Mouse (Mus musculus) retina, postnatal 1 day (tissue): ENCODE results near the gene Ttc38.

ENCODE experiments used
- DNase-seq: peaks from one replicate; pipeline ENCODE4 v3.0.0-alpha.2; 2012

The Ttc38 gene

DNA sequence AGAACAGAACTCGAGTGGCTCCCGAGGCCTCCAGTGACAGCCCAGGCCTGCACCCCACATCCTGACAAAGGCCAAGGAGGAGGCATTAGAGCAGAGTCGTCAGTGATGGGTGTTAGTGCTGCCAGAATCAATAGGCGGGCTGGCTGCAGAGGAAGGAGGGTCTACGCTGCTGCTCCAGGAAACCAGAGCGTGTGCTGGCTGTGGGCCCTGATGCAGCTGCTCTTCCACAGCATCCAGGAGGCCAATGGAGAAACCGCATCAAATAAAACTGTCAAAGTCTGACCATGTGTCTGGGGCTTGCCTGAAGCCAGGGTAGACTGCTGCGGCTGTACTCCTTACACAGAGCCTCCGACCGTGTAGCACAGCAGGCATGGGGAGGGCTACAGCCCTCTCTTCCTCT lies 65.0 kb downstream of the Ttc38 start:
- DNase-seq: no peak

DNA sequence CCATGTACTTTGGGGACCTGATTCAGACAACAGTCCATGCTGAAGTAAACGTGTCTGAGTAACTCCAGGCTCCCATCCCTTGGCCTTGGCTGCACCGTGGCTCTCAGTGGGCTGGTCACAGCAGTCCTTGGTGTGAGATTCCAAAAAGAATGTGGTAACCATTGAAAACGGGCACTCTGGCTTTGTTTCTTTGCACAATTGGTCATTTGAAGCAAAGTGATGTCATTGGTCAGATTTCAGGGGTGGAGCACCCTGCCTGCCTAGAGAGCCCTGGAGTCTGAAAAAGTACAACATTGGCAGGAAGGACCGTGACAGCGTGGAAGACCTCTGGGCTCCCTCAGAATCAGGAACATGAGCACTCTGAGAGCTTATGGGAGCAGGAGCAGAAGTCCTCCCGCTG lies 67.3 kb downstream of the Ttc38 start:
- DNase-seq: no peak

DNA sequence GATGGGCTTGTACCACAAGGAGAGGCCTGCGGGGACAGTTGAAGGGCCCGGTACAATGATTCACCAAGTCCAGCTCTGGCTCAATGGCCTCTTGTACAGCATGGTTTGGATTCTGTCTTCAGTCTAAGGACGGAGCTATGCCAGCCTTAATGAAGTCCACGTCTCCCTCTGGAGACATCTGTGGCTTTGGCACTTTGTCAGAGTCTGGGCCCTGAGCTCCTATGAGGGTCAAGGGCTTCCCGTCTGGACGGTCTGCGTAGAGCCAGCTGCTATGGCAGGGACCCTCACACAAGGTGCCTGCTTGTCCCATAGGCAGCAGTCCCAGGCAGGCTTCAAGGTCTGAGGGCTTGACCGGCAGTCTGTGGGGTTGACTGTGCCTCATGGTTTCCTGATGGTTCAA lies 68.2 kb downstream of the Ttc38 start:
- no peak for DNase-seq

DNA sequence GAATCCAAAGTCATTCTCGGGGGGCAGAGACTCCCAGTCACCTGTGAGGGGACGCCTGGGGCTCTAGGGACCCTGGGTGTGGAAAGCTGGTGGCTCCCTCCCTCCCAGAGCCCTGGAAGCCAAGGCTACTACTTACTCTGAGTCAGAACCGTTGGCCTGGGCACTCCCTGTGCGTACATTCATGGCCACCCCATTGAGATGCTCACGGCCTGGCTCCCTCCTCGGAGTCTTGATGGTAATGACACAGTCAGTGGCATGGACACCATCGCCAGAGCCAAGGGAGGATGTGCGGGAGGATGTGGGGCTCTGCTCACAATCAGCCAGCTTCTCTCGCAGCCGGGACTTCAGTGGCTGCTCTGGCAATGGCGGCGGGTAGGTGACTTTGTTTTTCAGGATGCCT lies 68.7 kb downstream of the Ttc38 start:
- DNase-seq: no peak

DNA sequence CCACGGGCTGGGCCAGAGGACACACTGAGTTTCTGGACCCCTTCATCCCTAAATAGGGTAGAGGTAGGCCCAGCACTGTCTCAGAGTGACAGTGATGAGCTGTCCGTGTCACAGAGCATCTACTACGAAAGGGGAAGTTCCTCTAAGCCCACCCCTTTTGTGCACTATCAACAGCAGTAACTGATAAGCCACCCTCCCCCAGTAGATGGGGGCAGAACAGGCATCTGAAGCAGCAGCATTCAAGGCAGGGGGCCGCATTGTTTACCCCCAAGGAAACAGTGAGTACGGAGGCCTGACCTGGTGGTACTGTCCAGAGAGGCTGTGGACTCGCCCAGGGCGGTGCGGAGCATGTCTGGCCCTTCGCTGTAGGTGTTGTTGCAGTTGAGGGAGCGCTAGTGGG lies 70.4 kb downstream of the Ttc38 start:
- DNase-seq: no peak

DNA sequence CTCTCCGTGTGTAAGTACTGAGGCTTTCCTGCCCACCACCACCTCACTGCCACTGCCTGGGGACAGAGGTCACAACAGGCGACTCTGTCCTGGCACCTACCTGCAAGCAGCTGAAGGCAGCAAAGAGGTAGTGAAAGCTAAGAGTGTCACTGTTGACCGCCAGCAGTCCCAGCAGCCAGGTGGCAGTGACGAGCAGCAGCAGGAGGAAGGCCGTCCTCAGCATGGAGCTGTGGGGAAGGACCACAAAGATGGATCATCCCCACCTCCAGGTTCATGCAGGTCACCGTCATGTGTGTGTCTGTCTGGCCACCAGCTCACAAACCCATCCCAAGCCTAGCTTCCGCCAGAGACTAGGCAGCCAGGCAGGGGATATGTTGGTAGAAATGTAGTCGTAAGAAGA lies 71.7 kb downstream of the Ttc38 start:
- DNase-seq: no peak
